Mouse (Mus musculus): ENCODE data around the gene Mov10l1.

DNA sequence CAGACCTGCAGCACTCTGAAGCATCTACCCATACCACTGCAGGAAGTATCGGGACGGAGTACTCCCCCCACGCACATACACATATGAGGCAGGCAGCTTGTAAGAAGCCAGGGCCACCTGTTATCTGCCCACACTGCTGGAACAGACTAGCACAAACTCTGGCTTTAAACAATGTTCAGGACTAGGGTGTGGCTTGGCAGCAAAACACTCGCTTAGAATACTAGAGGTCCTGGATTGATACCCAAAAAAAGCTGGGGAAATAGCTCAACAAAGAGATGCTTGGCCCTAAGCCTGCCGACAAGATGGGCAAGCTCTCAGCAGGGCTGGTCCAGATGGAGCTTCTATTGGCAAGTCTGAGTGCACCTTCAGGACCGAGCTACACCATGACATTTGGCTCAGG is 80.8 kb downstream of the Mov10l1 start:
- TF ChIP-seq CTCF (IDR thresholded peaks at IDR 0.05; ENCODE audit: low read depth) (no peak), EP300 (IDR thresholded peaks at IDR 0.05; ENCODE audit: low read depth) (no peak)
